Mouse (Mus musculus): ENCODE measurements at regions not wholly inside any gene's neighbourhood (a gene's known extent, or its start where the extent isn't known, plus 50 kb on each side); places are given as distances from the start of the nearest gene placed in this dataset.

GRCm38 (mm10) chr10:8969586-8969985, 83.7 kb upstream of the Sash1 start:
- DNase-seq (ENCODE audit: low read depth, low spot score), result no peak

GRCm38 (mm10) chr10:8969016-8969415, 83.1 kb upstream of the Sash1 start:
- 76% methylated on average over 5 of the region's 5 CpGs for WGBS
- DNase-seq (ENCODE audit: low read depth, low spot score), result no peak

- DNase-seq (ENCODE audit: low read depth, low spot score), result no peak
- 35% methylated on average over 8 of the region's 8 CpGs for WGBS
These were observed 82.5 kb upstream of the Sash1 start for GRCm38 (mm10) chr10:8968276-8968923.

GRCm38 (mm10) chr10:8962921-8963320, 77.1 kb upstream of the Sash1 start:
- no peak for DNase-seq (ENCODE audit: low read depth, low spot score)
- 65% methylated on average over 5 of the region's 5 CpGs for WGBS

GRCm38 (mm10) chr10:8960964-8961675, 75.2 kb upstream of the Sash1 start:
- DNase-seq (ENCODE audit: low read depth, low spot score), result no peak
- 81% methylated on average over 10 of the region's 10 CpGs for WGBS

GRCm38 (mm10) chr10:8960275-8960960, 74.5 kb upstream of the Sash1 start:
- no peak for DNase-seq (ENCODE audit: low read depth, low spot score)
- WGBS, result 94% methylated on average over 9 of the region's 9 CpGs

GRCm38 (mm10) chr10:8955499-8956211, 69.8 kb upstream of the Sash1 start:
- WGBS, result 30% methylated on average over 6 of the region's 6 CpGs

GRCm38 (mm10) chr10:8954003-8954402, 68.1 kb upstream of the Sash1 start:
- no peak for DNase-seq (ENCODE audit: low read depth, low spot score)
- WGBS, result 94% methylated on average over 4 of the region's 4 CpGs

More at GRCm38 (mm10) chr10:8955499-8956211, 69.8 kb upstream of the Sash1 start:
- no peak for DNase-seq (ENCODE audit: low read depth, low spot score)

- WGBS, result 86% methylated on average over 5 of the region's 5 CpGs
- DNase-seq (ENCODE audit: low read depth, low spot score), result no peak
These were observed 67.1 kb upstream of the Sash1 start for GRCm38 (mm10) chr10:8952922-8953321.

GRCm38 (mm10) chr10:8951937-8952336, 66.1 kb upstream of the Sash1 start:
- no peak for DNase-seq (ENCODE audit: low read depth, low spot score)

GRCm38 (mm10) chr10:8951236-8951825, 65.5 kb upstream of the Sash1 start:
- 84% methylated on average over 10 of the region's 10 CpGs for WGBS
- DNase-seq (ENCODE audit: low read depth, low spot score), result no peak

More at GRCm38 (mm10) chr10:8951937-8952336, 66.1 kb upstream of the Sash1 start:
- 57% methylated on average over 3 of the region's 3 CpGs for WGBS

- no peak for DNase-seq (ENCODE audit: low read depth, low spot score)
- WGBS, result 74% methylated on average over 3 of the region's 3 CpGs
These were observed 62.4 kb upstream of the Sash1 start for GRCm38 (mm10) chr10:8948227-8948626.

- WGBS, result 65% methylated on average over 17 of the region's 17 CpGs
- DNase-seq (ENCODE audit: low read depth, low spot score), result no peak
These were observed 59.4 kb upstream of the Sash1 start for GRCm38 (mm10) chr10:8945195-8945751.

- DNase-seq (ENCODE audit: low read depth, low spot score), result no peak
- WGBS, result 79% methylated on average over 5 of the region's 5 CpGs
These were observed 58.7 kb upstream of the Sash1 start for GRCm38 (mm10) chr10:8944586-8944985.

GRCm38 (mm10) chr10:8943698-8944097, 57.8 kb upstream of the Sash1 start:
- 90% methylated on average over 6 of the region's 6 CpGs for WGBS
- DNase-seq (ENCODE audit: low read depth, low spot score), result no peak

GRCm38 (mm10) chr10:8942967-8943471, 57.1 kb upstream of the Sash1 start:
- no peak for DNase-seq (ENCODE audit: low read depth, low spot score)
- 86% methylated on average over 6 of the region's 6 CpGs for WGBS

GRCm38 (mm10) chr10:8936369-8936768, 50.5 kb upstream of the Sash1 start:
- WGBS, result 49% methylated on average over 4 of the region's 4 CpGs
- no peak for DNase-seq (ENCODE audit: low read depth, low spot score)

Measured in large intestine, adult 2 months (tissue).